Mouse (Mus musculus) thymus, postnatal 14 days (tissue): ENCODE results near the gene D430019H16Rik.

Experiments used
- DNase-seq: peaks from one replicate; pipeline ENCODE4 v3.0.0; 2021

The D430019H16Rik gene

DNA sequence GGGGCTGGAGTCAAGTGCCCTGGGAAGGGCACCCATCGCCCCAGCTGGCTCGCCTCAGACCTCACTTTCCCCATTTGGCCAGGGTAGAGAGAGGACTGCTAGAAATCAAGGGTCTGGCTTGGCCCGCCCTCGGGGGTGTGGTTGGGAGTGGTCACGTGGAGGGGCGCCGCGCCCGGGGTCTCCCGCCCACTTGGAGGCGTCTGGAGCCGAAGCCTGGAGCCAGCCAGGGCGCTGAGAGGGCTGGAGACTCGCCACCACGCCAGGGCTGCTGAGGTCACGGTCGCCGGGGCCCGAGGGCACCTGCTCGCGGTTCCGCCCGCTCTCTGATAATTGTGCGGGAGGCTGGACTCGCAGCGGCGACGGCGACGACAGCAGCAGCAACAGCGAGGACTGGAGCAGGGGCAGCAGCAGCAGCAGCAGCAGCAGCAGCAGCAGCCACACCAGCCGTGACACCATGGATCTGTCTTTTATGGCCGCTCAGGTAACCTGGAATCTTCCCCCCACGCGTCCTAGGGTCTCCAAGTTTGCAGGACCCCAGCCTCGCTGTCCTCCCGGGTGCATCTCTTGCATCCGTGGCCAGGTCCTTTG lies at the start of gene D430019H16Rik:
Gene D430019H16Rik (plus strand): TSS at position 187 of the 588 bp plus-strand sequence.
- DNase-seq: no peak

DNA sequence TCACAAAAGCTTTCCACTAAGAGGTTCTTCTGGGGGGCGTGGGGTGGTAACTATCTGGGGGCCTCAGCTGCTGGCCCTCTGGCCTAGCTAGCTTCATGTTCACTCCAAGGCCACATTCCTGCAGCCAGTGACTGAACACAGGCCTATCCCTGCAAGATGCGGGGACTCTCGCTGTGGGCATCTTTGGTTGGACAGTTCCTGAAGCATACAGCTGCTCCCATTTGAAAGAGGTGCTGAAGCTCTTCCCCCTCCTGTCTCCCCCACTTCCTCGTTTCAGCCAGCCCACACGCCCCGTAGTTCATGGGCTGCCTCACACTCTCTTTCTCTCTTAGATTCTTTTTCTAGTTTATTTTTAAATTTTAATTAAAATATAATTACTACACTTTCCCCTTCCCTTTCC lies 47.6 kb upstream of the D430019H16Rik start:
- no peak for DNase-seq

DNA sequence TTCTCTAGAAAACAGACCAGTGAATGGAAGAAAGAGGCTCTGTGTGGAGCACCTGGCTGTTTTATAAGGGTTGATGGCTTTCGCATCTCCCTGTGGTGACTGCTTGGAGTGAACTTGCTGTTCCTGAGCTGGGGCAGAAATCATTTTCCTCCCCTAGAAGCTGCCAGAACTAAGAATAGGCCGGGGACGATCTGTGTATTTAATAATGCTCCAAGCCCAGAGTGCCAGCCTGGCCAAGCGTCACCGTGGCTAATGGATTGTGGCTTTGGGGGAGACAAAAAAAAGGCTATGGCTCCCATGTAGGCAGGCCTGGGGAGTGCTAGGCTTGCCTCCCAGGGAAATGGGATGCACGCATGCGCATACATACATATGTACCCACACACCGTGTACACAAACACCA lies 39.7 kb upstream of the D430019H16Rik start:
- no peak for DNase-seq

DNA sequence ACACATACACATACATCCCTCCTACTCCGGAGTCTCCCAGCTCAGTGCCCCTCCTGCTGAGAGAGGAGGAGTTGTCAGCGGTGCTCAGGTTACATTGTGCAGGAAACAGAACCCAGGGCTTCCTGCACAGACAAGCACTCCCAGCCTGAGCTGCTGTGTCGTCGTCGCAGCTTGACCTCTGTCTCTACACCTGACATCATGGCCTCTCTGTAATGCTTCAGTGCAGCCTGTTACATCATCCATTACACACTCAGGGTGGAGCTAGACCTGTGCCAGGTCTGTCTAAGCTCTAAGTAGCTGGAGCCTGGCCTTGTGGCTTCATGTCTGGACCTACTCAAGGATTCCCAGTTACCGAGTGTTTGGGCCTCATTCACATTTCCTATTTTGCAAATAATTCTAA lies 33.2 kb upstream of the D430019H16Rik start:
- DNase-seq: no peak

DNA sequence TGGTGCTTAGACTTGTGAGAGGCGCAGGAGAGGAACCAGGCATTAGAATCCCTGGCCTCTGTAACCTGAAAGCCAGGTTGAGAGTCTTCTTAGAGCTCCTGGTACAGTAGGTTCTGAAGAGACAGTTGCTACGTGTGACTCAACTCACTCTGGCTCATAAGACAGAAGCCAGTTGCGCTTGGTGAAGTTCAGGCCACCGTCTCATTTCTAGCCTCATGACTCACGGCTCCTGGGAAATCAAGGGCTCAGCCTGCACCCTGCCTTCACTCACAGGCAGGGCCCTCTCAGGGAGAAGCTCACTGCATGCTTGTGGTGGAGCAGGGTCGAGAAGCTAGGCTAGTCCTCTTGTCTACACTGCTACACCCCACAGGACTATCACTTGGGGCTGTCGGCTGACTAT lies 27.1 kb upstream of the D430019H16Rik start:
- no peak for DNase-seq

DNA sequence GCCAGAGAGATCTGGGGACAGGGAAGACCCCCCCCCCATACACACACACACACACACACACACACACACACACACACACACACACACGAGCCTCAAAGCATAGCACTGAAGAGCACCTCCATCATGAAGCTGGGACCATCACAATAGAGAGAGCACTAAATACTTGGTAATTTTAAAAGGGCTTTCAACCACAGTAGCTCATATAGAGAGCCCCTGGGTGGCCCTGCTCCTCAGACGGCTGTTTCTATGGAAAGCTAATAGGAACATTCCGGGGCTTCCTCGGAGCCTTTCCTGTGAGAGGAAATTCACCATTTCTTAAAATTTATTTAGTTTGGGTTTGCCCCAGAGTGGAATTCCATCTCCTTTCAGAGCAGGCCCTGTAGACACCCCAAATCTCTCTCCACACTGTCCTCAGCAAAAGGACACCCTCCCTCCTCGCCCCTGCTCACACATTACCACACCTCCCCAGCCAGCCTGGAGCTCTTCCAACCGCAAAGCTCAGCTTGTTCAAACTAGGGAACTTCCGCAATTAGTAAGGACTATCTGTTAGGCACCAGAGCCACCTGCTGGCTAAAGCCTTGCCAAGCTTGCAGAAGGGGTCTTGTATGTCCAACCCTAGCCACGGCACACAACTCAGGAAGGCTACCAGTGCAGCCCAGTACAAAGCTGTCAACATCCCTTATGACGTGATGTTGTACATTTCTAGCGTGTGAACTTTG lies 26.5 kb upstream of the D430019H16Rik start:
- DNase-seq: peak; percentile 12

DNA sequence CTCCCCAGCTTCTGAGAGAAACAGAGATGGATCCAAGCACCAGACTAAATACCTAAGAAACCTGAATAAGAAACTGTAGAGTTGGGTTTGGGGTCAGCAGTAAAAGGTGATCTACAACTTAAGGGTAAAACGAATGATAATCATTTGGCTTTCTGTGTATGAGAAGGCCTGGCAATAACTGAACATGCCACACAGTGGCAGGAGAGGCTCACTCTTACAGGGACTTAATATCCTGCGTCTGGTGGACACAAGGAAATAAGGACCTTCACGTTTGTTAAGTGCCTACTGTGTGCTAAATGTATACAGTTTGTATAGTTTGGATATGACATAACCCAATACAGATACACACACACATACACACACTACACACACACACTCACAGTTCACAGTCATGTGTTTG lies 21.8 kb upstream of the D430019H16Rik start:
- DNase-seq: no peak

DNA sequence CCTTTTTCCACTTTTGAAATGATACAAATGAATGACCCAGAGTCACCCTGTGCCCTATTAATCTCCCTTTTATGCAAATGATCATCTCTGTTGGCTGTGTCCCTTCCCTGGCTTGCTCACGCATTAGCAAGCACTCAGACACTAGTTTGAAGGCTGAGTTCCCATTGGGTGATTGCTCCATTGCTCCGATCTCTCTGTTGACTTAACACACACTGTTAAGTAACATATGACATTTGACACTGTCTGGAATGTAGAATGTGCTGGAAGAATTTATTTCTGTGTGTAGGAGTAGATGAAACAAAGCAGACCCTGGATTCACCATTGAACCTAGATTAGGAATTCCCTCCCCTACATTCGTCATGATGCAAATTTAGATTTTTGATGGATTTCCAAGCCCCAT lies 20.8 kb upstream of the D430019H16Rik start:
- no peak for DNase-seq

DNA sequence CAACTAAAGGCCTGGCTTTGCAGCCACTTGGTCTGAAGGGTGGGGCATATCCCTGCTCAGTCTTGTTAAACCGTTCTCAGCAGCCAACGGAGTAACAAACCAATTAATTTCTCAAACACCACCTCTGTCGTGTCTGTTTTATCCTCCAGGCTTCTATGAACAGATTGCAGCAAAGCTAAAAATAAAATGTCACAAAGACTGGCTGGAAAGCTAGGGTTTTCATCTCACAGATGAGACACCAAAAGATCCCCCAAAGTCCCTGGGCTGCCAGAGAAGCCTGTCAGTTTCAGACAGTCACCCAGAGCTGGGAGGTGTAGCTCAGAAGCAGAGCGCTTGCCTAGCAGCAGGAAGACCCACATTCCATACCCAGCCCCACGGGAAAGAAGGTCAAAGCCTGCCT lies 15.4 kb upstream of the D430019H16Rik start:
- no peak for DNase-seq

DNA sequence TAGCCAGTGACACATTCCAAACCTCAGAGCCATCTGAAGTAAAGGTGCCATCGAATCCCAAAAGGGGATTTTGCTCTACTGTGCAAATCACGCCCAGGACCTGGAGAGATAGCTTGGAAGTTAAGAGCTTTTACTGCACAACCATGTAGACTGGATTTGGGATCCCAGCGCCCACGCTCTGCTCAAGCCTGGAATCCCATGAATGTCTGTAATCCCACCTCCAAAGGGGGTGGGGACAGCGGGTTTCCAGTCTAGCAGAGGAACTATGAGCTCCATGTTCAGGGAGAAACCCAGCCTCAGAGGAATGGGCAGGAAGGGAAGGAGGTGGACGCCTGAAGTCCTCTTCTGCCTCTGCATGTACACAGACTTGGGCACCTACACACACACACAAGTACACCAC lies 13.7 kb upstream of the D430019H16Rik start:
- DNase-seq: no peak

DNA sequence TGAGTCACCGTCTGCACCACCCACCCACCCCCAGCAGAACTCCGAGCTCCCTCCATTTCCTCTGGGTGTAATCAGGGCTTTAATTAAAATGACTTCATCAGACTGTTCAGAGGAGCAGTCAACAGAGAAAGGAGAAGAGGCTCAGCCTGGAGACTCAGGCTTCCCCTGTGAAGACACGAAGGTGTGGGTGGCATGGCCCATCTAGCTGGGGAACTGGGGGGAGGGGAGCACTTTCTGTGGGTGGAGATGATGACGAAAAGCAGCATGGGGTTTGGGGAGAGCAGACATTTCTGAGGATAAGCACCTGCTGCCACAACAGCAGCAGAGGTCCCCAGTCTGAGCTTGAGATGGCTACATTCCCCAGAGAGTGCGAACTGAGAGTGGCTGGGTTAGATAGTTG lies 10.1 kb upstream of the D430019H16Rik start:
- DNase-seq: no peak

DNA sequence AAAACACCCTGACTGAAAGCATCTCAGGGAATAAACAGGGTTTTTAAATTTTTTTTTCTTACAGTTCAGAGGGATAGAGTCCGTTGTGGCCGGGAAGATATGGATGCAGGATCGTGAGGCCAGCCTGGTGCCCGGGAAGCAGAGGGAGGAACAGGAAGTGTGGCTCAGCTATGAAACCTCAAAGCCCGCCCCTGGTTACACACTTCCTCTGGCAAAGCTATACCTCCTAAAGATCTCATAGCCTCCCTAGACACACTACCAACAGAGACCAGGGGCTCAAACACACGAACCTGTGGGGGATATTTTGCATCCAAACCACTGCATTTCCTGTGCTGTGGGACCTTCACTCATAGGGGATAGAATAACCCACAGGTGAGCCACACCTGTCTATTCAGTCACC lies 7.9 kb upstream of the D430019H16Rik start:
- DNase-seq: no peak

DNA sequence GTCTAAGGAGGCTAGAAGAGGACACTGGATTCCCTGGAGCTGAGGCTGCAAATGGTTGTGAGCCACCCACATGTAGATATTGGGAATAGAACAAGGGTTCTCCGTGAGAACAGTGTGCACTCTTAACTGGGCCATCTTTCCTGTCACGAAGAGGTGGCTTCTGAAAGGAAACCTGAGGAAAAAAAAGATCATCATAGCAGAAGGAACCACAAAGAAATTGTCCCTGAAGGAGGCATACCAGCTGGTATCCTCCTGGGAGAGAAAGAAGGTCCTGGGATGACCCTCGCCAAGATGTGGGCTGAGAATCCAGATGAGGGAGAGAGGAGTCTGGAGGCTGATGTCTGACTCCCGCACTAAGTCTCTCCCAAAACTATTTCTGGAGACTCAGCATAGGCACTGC lies 4.4 kb upstream of the D430019H16Rik start:
- DNase-seq: no peak

DNA sequence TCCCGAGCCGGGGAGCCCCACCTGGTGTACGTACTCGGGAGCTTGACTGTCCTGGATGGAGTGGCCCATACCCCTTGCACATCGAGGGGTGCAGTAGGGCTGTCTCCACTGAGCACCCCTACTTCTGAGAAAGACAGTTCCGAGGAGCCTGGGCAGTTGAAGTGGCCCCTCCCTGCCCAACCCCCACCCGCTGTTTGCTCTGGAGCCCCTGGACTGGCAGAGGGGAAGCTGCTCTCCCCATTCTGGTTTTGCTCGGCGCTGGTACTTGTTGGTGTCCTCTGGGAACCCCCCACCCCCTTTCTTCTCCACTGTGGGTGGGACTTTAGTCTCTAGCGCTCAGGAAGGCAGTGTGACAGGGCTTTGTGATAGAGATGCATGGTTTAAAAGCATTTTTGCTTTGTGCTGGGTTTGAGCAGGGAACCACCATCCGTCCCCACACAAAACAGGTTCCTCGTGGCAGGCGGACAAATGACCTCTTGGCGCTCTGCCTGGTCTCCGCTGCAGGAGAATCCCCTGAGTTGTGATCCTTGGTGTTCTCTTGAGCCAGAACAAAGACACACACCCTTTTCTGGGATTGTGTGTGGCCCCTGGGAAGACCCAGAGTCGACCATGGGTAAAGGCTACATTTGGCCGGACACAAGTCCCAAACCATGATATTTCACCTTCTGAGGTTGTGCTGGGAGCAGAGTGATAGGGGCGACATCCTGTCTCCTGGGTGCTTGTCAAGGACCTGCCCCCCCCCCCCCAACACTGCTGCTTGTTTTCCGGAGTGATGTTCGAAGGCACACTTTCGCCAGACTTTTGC lies 804 bp downstream of the D430019H16Rik start:
- DNase-seq: no peak

DNA sequence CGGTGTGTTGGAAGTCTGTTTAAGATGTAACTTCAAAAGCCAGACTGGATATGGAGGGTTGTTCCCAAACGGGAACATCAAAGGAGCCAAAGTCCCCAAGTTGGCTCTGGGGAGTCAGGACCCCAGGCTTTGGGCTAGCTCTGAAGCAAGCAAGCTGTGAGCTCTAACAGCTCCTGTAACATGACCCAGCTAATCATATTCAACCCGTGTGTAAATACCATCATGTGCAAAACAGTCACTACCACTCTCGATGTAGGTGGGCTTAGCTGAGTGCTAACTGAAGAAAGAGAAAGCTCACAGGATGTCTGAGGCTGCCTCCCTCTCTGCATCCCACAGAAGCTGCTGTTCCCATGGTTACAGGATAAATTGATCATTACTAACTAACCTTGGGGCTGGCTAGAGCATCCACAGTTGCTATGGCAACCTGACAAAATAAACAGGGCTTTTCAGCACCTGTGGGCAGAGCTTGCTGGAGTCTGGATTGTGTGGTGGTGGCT lies 1.5 kb downstream of the D430019H16Rik start:
- no peak for DNase-seq

DNA sequence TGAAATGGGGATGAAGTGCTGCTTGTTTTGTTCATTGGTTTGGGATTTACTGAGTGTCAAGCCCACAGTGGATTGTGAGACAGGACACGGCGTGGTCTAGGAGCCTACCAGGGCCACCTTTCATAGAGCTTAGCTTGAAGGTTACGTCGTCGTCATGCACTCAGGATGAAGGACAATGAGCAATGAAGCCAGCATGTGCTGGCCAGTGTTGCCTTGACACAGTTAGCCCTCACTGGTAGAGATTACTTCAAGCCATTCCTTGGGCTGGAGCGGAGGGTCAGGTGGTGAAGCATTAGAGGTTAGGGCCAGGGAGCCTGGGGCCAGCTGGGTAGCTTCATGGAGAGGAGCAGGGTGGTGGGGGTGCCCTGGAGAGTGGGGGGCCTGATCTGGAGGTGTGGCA lies 5.1 kb downstream of the D430019H16Rik start:
- DNase-seq: no peak

DNA sequence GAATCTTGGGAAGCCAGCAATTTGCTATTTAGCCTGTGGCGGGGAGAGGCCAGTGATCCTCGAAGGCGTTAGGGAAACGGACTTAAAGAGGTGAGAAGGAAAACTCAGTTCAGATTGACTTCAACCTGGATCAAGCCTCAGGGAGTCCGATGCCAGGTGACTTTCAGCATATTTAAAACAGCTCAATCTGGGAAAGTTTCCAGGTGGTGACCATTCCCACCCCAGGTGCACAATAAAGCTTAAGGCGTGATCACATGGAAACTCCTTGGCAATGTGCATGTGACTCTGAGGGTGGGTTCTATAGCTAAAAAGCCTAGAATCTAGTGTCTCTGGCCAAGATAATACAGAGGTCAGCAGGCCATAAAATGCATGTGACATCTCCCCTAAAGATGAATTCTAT lies 7.4 kb downstream of the D430019H16Rik start:
- DNase-seq: no peak

DNA sequence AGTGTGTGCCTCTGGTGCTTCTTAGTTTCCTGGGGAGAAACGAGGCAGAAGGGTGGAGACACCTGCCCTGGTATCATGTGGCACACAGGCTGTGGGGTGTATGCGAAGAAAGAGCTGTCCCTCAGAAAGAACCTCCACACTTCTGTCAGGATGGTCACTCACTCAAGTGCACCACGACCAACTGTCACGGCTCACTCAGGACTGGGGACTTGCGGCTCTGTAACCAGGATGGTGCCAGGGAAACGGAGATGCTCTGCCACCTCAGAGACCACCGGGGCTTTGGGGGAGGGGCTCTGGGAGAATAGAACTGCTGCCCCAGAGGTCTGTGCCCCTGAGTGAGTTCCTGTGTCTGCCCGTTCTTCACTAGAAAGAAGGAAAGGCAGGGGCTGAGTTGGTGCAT lies 15.4 kb downstream of the D430019H16Rik start:
- no peak for DNase-seq

DNA sequence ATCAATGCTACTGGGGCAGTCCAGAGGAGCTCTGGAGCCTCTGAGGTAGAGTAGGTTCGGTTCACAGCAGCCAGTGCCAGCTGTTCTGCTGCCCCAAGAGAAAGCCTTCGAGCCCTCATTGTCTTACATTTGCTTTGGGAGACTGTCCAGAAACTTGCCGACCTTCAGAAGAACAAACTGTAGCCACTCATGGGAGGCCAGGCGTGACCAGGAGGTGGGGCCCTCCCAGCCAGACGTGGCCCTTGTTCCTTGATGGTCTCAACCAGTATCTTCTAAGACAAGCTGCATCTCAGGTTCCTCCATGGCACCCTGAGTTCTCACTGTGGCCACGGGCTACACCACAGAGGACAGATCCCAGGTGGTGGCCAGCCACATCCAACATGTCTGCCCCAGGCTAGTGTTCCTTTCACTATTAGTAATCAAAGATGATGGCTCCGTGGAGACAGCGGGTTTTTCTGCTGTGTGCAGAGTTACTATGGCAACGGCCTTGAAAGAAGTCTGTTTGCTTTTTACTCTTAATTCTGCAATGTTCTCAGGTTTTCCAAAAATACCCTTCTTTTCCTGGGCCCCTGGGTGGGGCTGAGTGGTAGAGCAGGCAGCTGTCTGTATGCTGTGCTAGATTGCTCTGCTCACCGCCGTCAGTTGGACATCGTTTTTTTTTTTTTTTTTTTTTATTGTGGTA lies 21.7 kb downstream of the D430019H16Rik start:
- no peak for DNase-seq

DNA sequence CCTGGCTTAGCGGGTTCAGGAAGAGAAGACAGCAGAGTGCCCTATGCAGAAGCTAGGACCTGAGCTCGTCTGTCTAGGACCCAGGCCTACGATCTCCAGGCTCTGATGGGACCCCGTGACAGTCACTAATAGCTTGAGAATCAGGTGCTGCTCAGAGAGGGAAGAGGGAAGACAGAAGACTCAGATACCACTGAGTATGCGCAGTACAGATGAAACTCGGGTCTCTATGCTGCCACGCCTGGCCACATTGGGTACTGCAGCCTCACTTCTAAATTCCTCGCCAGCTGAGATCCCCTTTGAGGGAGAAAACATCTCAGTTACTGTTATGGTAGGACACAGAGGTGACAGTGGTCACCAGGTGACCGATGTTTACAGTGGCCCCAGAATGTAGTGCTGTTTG lies 22.8 kb downstream of the D430019H16Rik start:
- peak; percentile 64 for DNase-seq

DNA sequence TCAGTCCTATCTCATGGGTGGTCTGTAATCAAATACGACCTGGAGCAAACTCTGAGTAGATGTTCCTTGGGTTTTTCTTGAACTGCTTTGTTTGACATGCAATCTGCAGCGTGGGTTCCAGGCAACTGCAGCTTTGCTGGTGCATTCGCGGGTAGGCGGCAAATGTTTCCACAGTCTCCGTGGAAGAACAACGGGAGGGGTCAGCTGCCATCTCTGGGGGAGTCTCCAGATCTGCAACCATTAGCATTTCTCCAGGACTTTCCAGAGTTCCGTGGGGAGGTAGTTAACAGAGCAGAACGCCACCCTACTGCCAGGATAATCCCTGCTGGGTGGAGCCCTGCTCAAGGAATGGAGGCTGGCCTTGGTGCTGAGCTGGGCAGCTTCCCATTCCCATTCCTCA lies 23.3 kb downstream of the D430019H16Rik start:
- DNase-seq: no peak

DNA sequence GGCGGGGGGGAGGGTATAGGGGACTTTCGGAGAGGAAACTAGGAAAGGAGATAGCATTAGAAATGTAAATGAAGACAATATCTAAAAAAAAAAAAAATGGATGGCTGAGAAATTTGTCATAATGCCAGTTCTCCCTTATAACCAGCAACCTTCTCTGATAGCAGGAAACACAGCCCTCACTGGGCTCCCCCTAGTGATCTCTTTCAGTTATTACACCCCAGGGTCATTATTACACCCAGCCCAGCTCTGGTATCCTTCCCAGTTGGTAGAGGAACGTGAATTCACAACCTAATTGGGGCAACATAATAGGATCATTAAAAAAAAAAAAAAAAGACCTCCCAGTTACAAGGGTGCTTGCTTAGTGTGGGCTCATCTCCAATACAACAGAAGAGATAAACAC lies 29.8 kb downstream of the D430019H16Rik start:
- no peak for DNase-seq

DNA sequence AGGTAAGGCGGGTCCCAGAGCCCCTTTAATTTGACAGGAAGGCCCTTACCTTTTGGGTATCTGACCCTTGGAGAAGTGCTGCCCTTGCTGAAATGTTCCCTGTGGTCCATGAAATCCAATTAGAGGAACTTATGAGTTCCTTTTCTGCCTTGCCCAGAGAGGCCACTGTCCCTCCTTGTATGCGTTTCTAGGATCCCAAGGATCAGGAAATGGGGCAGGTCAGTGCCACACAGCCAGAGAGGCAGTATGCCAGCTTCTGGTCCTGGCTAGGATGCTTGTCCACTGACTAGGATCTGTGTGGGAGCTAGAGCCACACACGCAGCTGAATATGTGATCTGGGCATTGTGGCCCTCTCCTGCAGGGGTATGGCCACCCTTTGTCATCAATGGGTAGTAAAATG lies 36.6 kb downstream of the D430019H16Rik start:
- DNase-seq: no peak
